Mouse (Mus musculus): ENCODE data around the gene 1700049E17Rik1. TPM values are rescaled to one million over a fixed set of nuclear protein-coding genes. Genes with fewer than 3 reads are reported as not detected.
"Not testable (repeated sequence)": the region's sequence is repeated elsewhere in the genome, so short reads cannot be mapped to it uniquely, and the experiment has no call there.

Gene 1700049E17Rik1
- not detected in 2 replicates for polyA plus RNA-seq (2015; fragmentation: Nextera tagmentation; extraction: Ambion mirVana)

DNA sequence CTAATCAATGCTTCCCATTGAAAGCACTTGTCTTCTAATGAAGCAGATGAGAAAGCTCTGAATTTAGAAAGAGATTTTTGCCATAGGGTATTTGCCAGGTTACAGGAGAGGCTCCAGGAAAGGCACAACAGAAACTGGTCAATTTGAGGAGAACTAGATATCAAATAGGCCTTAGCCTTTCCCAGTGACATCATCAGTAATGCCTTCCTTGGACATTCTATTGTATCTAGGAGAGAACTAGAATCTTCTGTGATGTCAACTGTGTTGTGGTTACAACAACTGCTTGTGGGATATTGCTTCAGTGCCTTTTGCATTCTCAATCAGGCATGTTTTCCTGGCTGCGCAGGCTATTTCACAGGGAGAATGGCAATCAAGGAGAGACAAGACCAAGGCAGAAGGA is at the start of gene 1700049E17Rik1:
TSS of gene 1700049E17Rik1 (plus strand) at position 301 of the 400 bp plus-strand sequence.
- H3K9me3 ChIP-seq (replicated peaks); ATAC-seq (replicated peaks; ENCODE audit: low FRiP score); H3K27me3 ChIP-seq; H3K4me3 ChIP-seq (replicated peaks); H3K27ac ChIP-seq; H3K4me2 ChIP-seq; H3K36me3 ChIP-seq; H3K9ac ChIP-seq; H3K4me1 ChIP-seq: not testable (repeated sequence)
- no CpG with 5 or more reads among the region's 1 CpGs for WGBS

DNA sequence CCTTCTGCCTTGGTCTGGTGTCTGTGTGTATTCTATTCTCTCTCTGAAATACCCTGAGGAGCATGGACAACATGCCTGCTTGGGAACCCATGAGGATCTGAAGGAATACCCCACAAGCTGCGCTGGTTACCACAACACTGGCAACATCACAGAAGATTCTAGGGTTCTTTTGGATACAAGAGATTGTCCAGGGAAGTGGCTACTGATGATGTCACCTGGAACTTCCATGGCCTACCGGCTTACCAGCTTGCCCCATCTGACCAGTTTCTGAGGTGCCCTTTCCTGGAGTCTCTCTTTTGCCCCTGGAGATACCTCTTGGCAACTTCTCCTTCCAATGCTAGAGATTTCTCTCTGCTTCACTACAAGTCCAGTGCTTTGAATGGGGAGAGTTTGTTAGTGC is 17.6 kb upstream of the 1700049E17Rik1 start, which contains the start of gene Gm7980:
TSS of gene Gm7980 (minus strand) at position 101 of the 400 bp plus-strand sequence.
- H3K4me1 ChIP-seq; H3K4me2 ChIP-seq; H3K4me3 ChIP-seq (replicated peaks); H3K27me3 ChIP-seq; H3K9ac ChIP-seq; ATAC-seq (replicated peaks; ENCODE audit: low FRiP score); H3K36me3 ChIP-seq; H3K27ac ChIP-seq; H3K9me3 ChIP-seq (replicated peaks): not testable (repeated sequence)
- WGBS, result no CpG with 5 or more reads among the region's 2 CpGs

DNA sequence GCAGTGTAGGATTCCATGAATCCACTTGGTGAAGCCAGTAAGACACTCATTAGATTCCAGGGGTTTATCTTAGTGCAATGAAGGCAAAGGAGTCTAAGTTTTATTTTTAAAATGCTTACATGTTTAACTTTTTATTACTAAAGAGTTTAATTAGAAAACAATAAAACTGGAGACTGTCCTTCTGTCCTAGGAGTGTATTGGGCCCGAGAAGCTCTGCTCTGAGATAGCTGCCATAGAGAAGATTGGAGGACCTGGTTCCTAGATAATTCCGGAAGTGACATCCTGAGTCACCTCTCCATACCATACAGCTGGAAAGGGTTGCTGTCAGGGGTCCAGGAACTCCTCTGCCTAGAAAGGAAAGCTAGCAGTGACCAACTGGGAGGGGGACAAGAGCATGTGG is 18.9 kb downstream of the 1700049E17Rik1 start, which contains the start of gene 1700024B05Rik:
TSS of gene 1700024B05Rik (plus strand) at position 301 of the 400 bp plus-strand sequence.
- H3K4me2 ChIP-seq; H3K36me3 ChIP-seq; H3K9me3 ChIP-seq (replicated peaks); H3K27ac ChIP-seq; ATAC-seq (replicated peaks; ENCODE audit: low FRiP score); H3K9ac ChIP-seq; H3K4me1 ChIP-seq; H3K27me3 ChIP-seq; H3K4me3 ChIP-seq (replicated peaks): not testable (repeated sequence)
- WGBS, result 100% methylated on average over 2 of the region's 2 CpGs

DNA sequence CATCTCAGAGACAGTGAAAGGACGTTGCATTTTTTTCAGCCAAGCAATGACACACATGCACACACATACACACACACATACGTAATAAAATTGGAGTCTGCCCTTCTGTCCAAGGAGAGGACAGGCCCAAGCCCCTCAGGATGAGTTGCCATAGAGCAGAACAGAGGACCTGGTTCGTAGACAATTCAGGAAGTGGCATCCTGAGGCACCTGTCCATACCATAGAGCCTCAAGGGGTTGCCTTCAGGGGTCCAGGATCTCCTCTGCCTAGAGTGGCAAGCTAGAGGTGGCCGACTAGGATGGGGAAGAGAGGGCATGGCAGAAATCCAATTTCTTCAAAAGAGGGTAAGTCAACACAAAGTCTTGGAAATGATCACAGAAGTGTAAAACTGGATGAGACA is 39.3 kb downstream of the 1700049E17Rik1 start:
- not testable (repeated sequence) for H3K9me3 ChIP-seq (replicated peaks); H3K27me3 ChIP-seq; ATAC-seq (replicated peaks; ENCODE audit: low FRiP score); H3K4me1 ChIP-seq; H3K27ac ChIP-seq; H3K9ac ChIP-seq; H3K4me2 ChIP-seq; H3K4me3 ChIP-seq (replicated peaks); H3K36me3 ChIP-seq
- 80% methylated on average over 4 of the region's 4 CpGs for WGBS

DNA sequence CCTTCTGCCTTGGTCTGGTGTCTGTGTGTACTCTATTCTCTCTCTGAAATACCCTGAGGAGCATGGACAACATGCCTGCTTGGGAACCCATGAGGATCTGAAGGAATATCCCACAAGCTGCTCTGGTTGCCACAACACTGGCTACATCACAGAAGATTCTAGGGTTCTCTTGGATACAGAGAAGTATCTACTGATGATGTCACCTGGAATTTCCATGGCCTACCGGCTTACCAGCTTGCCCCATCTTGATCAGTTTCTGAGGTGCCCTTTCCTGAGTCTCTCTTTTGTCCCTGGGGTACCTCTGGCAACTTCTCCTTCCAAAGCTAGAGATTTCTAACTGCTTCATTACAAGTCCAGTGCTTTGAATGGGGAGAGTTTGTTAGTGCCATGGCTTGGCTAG is 43.1 kb downstream of the 1700049E17Rik1 start, which contains the start of gene Gm6401:
TSS of gene Gm6401 (minus strand) at position 101 of the 400 bp plus-strand sequence.
- not testable (repeated sequence) for H3K27ac ChIP-seq; H3K4me1 ChIP-seq; ATAC-seq (replicated peaks; ENCODE audit: low FRiP score); H3K4me3 ChIP-seq (replicated peaks); H3K36me3 ChIP-seq; H3K27me3 ChIP-seq; H3K9me3 ChIP-seq (replicated peaks); H3K9ac ChIP-seq; H3K4me2 ChIP-seq
- 76% methylated on average over 1 of the region's 1 CpGs for WGBS

DNA sequence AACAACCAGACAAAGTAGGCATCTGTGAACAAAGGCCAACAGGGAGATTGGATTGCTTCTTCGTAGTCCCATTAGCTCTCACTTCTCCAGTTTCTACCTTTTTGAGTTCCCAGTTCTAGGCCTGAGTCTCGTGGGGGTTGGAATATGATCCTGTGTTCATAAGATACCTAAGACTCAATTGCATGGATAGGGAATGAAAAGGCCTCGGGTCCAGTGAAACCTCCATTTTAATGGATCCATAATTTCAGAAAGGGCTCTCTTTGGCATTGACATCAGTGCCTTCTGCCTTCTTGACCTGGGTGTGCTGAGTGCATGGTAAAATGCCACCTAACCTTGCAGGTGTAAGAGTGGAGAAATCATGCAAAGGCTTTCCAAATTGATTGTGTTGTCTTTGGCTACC is 43.8 kb downstream of the 1700049E17Rik1 start:
- ATAC-seq (replicated peaks; ENCODE audit: low FRiP score), result not testable (repeated sequence)

More for the DNA sequence above, 43.8 kb downstream of the 1700049E17Rik1 start:
- H3K36me3 ChIP-seq; H3K9me3 ChIP-seq (replicated peaks); H3K4me1 ChIP-seq; H3K9ac ChIP-seq; H3K27me3 ChIP-seq; H3K4me3 ChIP-seq (replicated peaks); H3K27ac ChIP-seq; H3K4me2 ChIP-seq: not testable (repeated sequence)
- WGBS, result 63% methylated on average over 3 of the region's 3 CpGs

Other genes starting within 250 kb of the 1700049E17Rik1 start
- gene Gm8068, start 223.1 kb upstream of the 1700049E17Rik1 start, polyA plus RNA-seq (2015; fragmentation: Nextera tagmentation; extraction: Ambion mirVana), result not detected in 2 replicates
- gene Gm7929, start 174.3 kb upstream of the 1700049E17Rik1 start, polyA plus RNA-seq (2015; fragmentation: Nextera tagmentation; extraction: Ambion mirVana), result not detected in 2 replicates
- gene Gm47189, start 152.5 kb upstream of the 1700049E17Rik1 start, polyA plus RNA-seq (2015; fragmentation: Nextera tagmentation; extraction: Ambion mirVana), result not detected in 2 replicates
- not detected in 2 replicates for gene Gm7980, start 17.7 kb upstream of the 1700049E17Rik1 start, polyA plus RNA-seq (2015; fragmentation: Nextera tagmentation; extraction: Ambion mirVana)
- gene 1700024B05Rik, start 19.0 kb downstream of the 1700049E17Rik1 start, polyA plus RNA-seq (2015; fragmentation: Nextera tagmentation; extraction: Ambion mirVana), result not detected in 2 replicates
- not detected in 2 replicates for gene Gm6401, start 43.0 kb downstream of the 1700049E17Rik1 start, polyA plus RNA-seq (2015; fragmentation: Nextera tagmentation; extraction: Ambion mirVana)
- not detected in 2 replicates for gene Gm3543, start 58.4 kb downstream of the 1700049E17Rik1 start, polyA plus RNA-seq (2015; fragmentation: Nextera tagmentation; extraction: Ambion mirVana)
- not detected in 2 replicates for gene Gm7951, start 192.4 kb downstream of the 1700049E17Rik1 start, polyA plus RNA-seq (2015; fragmentation: Nextera tagmentation; extraction: Ambion mirVana)
- gene Gm17027, start 237.7 kb downstream of the 1700049E17Rik1 start, polyA plus RNA-seq (2015; fragmentation: Nextera tagmentation; extraction: Ambion mirVana), result not detected in 2 replicates

All from kidney, embryonic 15.5 days (tissue).